Mouse (Mus musculus) central nervous system, embryonic 14 days (tissue): ENCODE results near the gene Fam110c. TPM values are rescaled to one million over a fixed set of nuclear protein-coding genes. Genes with fewer than 3 reads are reported as not detected.

Experiments used
- polyA plus RNA-seq: library from polyadenylated mRNA; depleted of rRNA; stranded (reverse); fragments of >200 nt; gene quantifications from 2 replicates; pipeline ENCODE4 v1.2.3, GENCODE M21; 2012; rRNA removed

Fam110c gene
- 0.10 TPM in 1 of 2 replicates, not detected in the other for polyA plus RNA-seq

GRCm38 (mm10) chr12:31073412-31074354 is at the start of gene Fam110c:
Gene Fam110c, plus strand, starts transcription at chr12:31073861.

Other genes starting within 250 kb of the Fam110c start
- gene Alkal2, start 189.5 kb upstream of the Fam110c start, polyA plus RNA-seq: 0.23 and 1.0 TPM in 2 replicates
- 22.7 and 25.7 TPM in 2 replicates for gene Acp1, start 162.3 kb upstream of the Fam110c start, polyA plus RNA-seq
- gene Sh3yl1, start 162.2 kb upstream of the Fam110c start, polyA plus RNA-seq: 21.1 and 22.1 TPM in 2 replicates
- gene Gm6993, start 166.9 kb downstream of the Fam110c start, polyA plus RNA-seq: not detected in 2 replicates
- 20.7 and 34.4 TPM in 2 replicates for gene Lamb1, start 191.4 kb downstream of the Fam110c start, polyA plus RNA-seq